Mouse (Mus musculus): ENCODE measurements around the gene Trp53inp2. TPM values are rescaled to one million over a fixed set of nuclear protein-coding genes. Genes with fewer than 3 reads are reported as not detected.

The Trp53inp2 gene
- 1.9 and 2.8 TPM in 2 replicates for total RNA-seq (2017)

DNA sequence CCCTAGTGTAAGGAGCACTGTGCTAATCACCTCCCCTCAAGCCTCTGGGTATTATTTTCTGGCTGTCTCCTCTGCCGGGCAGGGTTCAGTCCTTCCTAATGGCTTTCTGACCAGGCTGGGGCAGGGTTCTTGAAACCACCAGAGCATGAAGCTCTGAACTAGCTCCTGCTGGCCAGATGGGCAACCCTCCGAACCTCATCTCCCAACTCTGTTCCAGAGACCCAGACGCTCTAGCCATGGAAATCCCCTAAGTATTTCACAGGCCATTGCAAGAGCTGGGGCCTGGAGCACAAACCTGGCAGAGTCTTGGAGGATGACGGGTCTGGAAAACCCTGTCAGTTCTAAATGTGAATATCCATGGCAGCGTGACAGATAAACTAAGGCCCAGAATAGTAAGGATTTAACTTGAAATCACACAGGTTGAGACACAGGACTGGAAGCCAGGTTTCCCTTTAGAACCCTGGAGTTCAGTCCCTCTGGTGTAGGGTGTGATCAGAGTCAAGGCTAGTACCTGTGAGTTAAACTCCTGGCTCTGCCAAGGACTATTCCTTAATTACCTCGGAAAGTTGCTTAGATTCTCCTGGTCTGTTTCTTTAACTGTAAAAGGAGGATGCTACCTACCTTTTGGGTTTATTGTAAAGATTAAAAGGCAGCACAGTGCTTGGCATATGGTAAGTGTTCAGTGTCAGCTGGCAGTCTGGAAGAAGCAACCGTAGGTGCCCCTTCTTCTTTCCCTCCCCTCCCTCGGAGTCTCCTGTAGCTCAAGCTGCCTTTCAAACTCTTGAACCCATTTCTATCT lies at the start of gene Trp53inp2:
Gene Trp53inp2, plus strand, starts transcription at position 799 of the 799 bp plus-strand sequence.
- ATAC-seq (replicated peaks; ENCODE audit: low read depth, poor library complexity, severe bottlenecking), result no peak

DNA sequence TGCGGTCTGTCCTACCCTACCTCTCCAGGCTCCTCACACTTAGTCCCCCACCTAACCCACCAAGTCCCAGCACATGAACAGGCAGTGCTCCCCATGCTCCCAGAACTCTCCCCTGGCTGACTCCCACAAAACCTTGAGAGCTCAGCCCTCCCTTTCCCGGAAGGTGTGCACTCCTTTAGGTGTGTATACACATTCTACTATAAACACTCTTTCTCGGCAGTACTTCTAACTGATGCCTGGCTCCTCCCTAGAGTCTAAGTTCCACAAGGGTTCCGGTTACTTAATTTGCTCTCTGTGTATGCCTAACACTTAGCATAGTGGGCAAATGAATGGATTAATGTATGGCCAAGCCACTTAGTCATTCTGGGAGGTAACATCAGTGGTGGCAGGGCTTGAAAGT lies 49.5 kb upstream of the Trp53inp2 start:
- no peak for ATAC-seq (replicated peaks; ENCODE audit: low read depth, poor library complexity, severe bottlenecking)

DNA sequence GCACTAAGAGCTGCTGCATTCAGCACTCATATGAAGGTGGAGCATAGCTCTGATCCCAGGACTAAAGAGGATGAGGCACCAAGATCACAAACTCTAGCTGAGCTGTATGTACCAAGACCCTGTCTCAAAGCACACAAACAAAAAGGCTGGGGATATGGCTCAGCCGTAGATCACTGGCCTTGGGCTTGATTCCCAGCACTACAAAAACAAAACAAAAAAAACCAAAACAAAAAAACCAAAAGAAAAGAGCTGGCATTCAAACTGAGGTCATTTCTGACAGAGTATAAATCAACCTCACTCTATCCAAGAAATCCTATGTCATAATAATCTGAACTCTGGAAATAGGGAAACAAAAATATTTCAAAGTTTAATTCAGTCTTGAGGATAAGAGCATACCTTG lies 47.4 kb upstream of the Trp53inp2 start:
- ATAC-seq (replicated peaks; ENCODE audit: low read depth, poor library complexity, severe bottlenecking), result no peak

- ATAC-seq (replicated peaks; ENCODE audit: low read depth, poor library complexity, severe bottlenecking), result no peak
These were observed 45.6 kb upstream of the Trp53inp2 start for GRCm38 (mm10) chr2:155335231-155335630.

DNA sequence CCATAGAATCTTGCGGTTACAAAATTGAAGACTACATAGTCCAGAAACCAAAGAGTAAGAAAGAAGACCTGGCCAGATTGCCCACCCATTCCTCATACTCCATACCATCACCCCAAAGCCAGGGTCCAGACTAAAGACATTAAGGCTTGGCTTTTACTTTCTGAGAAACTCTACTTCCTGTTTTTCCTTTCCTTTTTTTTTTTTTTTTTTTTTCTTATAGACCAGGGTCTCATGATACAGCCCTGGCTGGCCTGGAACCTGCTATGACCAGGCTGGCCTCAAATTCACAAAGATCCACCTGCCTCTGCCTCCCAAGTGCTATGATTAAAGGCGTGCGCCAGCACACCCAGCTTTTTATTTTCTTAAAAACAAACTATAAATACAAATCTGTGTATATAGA lies 44.6 kb upstream of the Trp53inp2 start:
- no peak for ATAC-seq (replicated peaks; ENCODE audit: low read depth, poor library complexity, severe bottlenecking)

- ATAC-seq (replicated peaks; ENCODE audit: low read depth, poor library complexity, severe bottlenecking), result no peak
These were observed 40.7 kb upstream of the Trp53inp2 start for GRCm38 (mm10) chr2:155340166-155340565.

GRCm38 (mm10) chr2:155346670-155347069 lies 34.2 kb upstream of the Trp53inp2 start:
- ATAC-seq (replicated peaks; ENCODE audit: low read depth, poor library complexity, severe bottlenecking), result no peak

DNA sequence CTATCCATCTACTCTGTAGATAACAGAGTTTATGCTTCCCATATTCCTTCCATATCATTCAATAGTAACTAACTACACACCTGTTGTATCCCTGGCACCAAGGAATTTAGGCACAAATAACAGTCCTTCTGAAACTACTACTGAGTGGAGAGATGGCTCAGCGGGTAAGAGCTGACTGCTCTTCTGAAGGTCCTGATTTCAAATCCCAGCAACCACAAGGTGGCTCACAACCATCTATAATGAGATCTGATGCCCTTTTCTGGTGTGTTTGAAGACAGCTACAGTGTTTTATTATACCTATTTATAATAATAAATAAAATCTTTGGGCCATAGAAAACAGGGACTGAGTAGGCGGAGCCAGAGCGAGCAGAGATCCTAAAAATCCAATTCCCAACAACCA lies 26.5 kb upstream of the Trp53inp2 start:
- no peak for ATAC-seq (replicated peaks; ENCODE audit: low read depth, poor library complexity, severe bottlenecking)

GRCm38 (mm10) chr2:155356971-155357591 lies 23.8 kb upstream of the Trp53inp2 start, which contains the start of gene Pigu:
Pigu (minus strand) TSS chr2:155357430.
- peak; percentile 100 for ATAC-seq (replicated peaks; ENCODE audit: low read depth, poor library complexity, severe bottlenecking)

GRCm38 (mm10) chr2:155357686-155358399 lies 23.0 kb upstream of the Trp53inp2 start:
- ATAC-seq (replicated peaks; ENCODE audit: low read depth, poor library complexity, severe bottlenecking), result peak; percentile 10; the same call in 1 of the 2 replicates

DNA sequence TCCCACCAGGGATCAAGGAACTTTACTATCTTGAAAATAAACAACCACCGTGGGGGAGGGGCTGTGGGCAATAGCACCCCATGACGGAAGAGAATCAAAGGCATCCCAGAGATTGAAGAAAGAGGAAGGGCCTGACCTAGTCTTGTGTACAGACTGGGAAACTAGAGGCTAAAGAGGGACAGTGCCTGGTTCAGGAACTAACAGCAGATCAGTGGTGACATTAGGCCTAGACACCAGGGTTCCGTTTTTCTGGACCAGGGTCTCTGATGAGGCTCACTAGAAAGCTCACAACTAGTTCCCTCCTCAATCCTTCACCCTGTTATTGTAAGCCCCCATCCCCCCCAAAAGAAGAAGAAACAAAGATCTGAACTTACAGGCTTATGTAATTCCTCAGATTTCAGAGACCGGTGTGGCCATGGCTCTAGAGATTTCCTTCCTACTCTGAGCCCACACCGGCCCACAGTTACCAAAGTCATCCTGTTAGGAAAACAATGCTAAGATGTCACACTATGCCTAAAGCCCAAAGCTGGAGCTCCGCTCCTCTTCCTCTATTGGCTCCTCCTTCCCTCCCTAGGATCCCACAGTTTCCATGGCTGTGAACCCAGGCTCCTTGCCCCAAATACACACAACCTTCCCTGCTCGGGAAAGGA lies 13.1 kb upstream of the Trp53inp2 start:
- peak; percentile 52 for ATAC-seq (replicated peaks; ENCODE audit: low read depth, poor library complexity, severe bottlenecking)

DNA sequence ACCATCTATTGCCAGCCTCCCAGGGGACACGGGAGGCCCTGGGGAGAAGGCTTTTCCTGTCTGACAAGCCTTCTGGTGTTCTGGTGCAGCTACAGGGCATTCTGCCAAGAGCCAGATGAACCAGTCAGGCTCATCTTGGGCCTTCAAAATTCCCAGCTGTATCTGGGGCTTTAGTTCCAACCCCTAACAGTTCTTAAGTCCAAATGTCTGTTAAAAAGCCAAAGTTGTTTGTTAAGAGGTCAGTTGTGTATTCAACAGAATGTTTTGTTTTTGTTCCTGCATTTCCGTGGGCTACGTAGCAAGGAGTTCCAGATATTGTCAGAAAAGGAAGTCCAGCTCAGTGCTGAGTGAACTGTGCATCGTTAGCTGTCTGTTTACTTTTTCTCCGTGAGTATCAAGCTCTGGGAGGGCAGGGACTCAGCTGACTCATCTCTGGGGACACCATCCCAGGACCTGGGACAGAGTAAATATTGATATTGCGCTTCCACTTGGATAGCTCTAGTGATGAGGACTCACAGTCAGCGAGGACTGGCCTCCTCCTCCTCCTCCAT lies 11.5 kb upstream of the Trp53inp2 start:
- peak; percentile 45; the same call in 1 of the 2 replicates for ATAC-seq (replicated peaks; ENCODE audit: low read depth, poor library complexity, severe bottlenecking)

- no peak for ATAC-seq (replicated peaks; ENCODE audit: low read depth, poor library complexity, severe bottlenecking)
These were observed 8.4 kb upstream of the Trp53inp2 start for GRCm38 (mm10) chr2:155372451-155372850.

- ATAC-seq (replicated peaks; ENCODE audit: low read depth, poor library complexity, severe bottlenecking), result peak; percentile 34
These were observed 7.6 kb upstream of the Trp53inp2 start for GRCm38 (mm10) chr2:155373302-155373701.

DNA sequence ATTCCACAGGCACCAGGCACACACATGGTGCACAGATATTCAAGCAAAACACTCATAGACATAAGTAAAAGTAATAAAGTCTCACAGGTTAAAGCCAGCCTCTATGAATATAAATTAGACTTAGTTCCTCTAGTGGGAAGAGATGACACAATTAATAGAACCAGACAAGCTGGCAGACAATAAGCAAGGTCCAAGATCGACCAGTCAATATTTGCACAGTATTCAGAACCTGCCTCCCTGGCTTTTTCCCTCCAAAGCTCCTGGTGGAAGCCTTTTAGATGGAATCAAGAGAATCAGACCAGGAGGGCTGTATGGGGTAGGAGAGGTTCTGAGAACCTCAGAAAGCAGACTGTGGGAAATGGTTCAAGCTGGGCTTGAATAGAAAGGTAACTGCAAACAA lies 7.0 kb upstream of the Trp53inp2 start:
- no peak for ATAC-seq (replicated peaks; ENCODE audit: low read depth, poor library complexity, severe bottlenecking)

DNA sequence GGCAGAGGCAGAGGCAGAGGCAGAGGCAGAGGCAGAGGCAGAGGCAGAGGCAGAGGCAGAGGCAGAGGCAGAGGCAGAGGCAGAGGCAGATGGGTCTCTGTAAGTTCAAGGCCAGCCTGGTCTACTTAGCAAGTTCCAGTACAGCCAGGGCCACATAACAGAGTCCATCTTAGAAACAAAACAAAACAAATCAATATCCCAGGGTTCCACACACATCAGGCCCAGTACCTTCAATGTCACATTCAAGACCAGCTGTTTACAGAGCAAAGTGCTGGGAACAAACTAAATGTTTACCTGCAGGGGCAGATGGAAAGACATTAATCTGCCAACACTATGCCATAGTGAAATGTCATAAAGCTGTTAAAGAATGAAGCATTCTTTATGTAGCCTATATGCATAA lies 6.3 kb upstream of the Trp53inp2 start:
- ATAC-seq (replicated peaks; ENCODE audit: low read depth, poor library complexity, severe bottlenecking), result no peak

- ATAC-seq (replicated peaks; ENCODE audit: low read depth, poor library complexity, severe bottlenecking), result no peak
These were observed 4.7 kb upstream of the Trp53inp2 start for GRCm38 (mm10) chr2:155376191-155376590.

DNA sequence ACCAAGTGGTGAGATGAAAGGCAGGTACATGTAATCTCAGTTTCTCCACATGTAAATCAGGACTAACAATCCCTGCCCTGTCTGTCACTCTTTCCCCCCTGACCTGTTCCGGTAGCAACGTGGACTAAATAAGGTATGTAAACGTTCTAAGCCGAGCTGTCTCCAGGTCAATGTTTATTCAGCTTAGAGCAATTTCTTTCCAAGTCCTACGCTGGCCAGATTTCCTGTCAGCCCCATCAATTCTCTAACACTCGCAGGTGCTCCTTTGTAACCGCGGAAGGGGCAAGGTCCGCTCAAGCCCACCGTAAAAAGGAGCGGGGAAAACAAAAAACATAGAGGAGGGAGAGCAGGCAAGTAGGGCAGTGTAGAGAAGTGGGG lies 190 bp downstream of the Trp53inp2 start:
- no peak for ATAC-seq (replicated peaks; ENCODE audit: low read depth, poor library complexity, severe bottlenecking)

DNA sequence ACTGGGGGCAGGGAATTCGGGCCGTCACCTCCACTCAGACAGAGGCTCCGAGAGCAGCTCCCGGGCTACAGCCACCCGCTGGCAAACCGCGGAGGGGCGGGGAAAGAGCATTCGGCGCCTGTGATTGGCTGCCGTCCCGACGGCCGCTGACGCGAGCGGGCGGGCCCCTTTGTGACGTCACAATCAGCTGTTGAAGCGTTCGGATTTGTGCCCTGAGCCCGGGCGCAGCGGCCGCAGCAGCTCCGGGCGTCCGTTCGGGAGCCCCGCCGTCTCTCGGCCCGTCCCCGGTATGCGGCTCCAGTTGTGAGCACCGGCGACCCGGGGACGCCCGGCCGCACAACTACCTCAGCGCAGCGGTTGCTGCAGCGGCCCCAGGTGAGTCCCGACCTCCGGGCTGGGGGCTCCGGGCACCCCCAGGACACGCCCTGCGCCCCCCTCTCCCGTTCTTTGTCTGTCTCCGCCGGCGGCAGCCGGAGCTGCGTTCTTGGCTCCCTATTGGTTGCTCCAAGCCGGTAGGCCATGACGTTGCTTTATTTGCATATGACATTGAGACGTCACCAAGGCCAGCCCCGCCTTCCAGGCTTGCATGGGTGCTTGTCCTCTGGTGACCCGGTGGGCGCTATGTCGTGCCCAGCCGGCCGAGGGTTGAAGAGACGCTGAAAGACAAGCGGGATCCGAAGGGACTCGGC lies 928 bp downstream of the Trp53inp2 start:
- peak; percentile 83 for ATAC-seq (replicated peaks; ENCODE audit: low read depth, poor library complexity, severe bottlenecking)

DNA sequence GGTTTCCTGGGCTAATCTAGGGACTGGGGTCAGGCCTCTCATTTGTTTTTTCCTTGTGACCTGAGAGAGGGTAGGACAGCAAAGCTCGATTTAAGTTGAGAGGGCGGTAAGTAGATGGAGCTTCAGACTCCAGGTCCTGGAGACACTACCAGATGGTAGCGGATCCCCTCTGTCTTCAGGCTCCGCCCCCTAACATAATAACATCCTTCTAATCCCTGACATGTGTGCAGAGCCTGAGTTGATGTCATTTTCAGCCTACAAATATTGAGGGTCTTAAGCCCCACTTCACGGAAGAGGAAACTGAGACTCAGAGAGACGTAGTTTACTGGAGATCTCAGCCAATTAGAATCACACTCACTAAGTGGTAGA lies 1.5 kb downstream of the Trp53inp2 start:
- ATAC-seq (replicated peaks; ENCODE audit: low read depth, poor library complexity, severe bottlenecking), result peak; percentile 5

All from common myeloid progenitor, adult 5-6 weeks (primary cell).